Mouse (Mus musculus): ENCODE results near the gene Sbf2. TPM values are rescaled to one million over a fixed set of nuclear protein-coding genes. Genes with fewer than 3 reads are reported as not detected.
"Not testable (repeated sequence)": the region's sequence is repeated elsewhere in the genome, so short reads cannot be mapped to it uniquely, and the experiment has no call there.

Sbf2 gene
- polyA plus RNA-seq, 1 experiment from 2014 or later, result 30.8 TPM

DNA sequence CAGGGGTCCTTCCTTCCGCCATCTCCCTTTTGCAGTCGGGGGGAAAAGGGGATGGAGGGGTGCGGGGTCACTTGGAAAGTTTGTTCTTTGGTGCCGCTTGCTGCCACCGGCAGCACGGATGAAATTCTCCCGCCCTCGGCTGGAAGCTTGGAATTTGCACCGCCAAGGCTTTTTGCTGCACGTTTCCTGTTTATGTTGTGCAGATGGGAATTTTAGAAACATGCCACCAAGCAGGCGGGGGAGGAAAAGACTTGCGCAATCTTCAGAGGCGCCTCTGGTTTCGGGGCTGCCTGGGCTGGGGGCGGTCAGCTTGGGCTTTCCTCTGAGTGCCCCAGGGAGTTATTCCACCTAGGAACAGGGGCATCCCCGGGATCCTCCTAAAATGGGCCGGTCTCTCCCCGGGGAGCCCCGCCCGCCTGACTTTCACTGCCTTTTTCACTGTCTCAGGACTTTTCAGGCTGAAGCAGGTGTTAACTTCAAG, 469 bp upstream of the Sbf2 start:
- WGBS, result under 1% methylated on average over 18 of the region's 20 CpGs
- Histone ChIP-seq H3K4me1 (replicated peaks) (peaks cover 37% of the 10 kb centered on the region), H3K36me3 (no peaks in the 10 kb centered on the region), H3K9me3 (replicated peaks) (no peaks in the 10 kb centered on the region), H3K4me2 (peak overlapping the region; percentile 92), H3K9ac (peak overlapping the region; percentile 93), H3K27me3 (no peaks in the 10 kb centered on the region), H3K4me3 (peak overlapping the region; percentile 88), H3K27ac (peak overlapping the region; percentile 99)
- no peak for ATAC-seq (replicated peaks; ENCODE audit: insufficient number of reproducible peaks, insufficient read depth, low FRiP score, low read depth)

- WGBS, result 4% methylated on average over 17 of the region's 17 CpGs
- ATAC-seq (replicated peaks; ENCODE audit: insufficient number of reproducible peaks, insufficient read depth, low FRiP score, low read depth), result 0 out of 2 replicates have a peak, but pooled peaks have one; percentile 16
- Histone ChIP-seq H3K9ac (peak overlapping the region; percentile 93), H3K27me3 (no peaks in the 10 kb centered on the region), H3K27ac (peak overlapping the region; percentile 99), H3K36me3 (no peaks in the 10 kb centered on the region), H3K9me3 (replicated peaks) (no peaks in the 10 kb centered on the region), H3K4me3 (peak overlapping the region; percentile 88), H3K4me1 (replicated peaks) (peaks cover 28% of the 10 kb centered on the region), H3K4me2 (peak overlapping the region; percentile 92)
These were observed 1.2 kb downstream of the Sbf2 start for GRCm38 (mm10) chr7:110613381-110614132.

DNA sequence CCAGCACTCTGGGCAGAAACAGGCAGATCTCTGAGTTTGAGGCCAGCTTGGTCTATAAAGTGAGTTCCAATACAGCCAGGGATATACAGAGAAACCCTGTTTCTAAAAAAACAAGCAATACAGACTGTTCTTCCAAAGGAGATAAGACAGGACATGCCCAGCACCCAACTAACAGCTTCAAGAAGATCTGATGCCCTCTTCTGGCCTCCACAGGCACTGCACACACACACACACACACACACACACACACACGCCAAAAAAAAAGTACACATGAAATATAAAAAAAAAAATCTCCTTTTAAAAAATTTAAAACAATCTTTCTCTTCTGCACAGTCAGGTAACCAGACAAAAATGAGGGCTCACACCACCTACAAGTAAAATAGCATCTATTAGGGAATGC, 7.8 kb downstream of the Sbf2 start:
- Histone ChIP-seq H3K36me3 (no peaks in the 10 kb centered on the region), H3K4me2 (no peak overlapping the region), H3K9ac (no peak overlapping the region), H3K9me3 (replicated peaks) (no peaks in the 10 kb centered on the region), H3K27ac (no peak overlapping the region), H3K27me3 (no peaks in the 10 kb centered on the region), H3K4me1 (replicated peaks) (peaks cover 6% of the 10 kb centered on the region), H3K4me3 (no peak overlapping the region)
- no peak for ATAC-seq (replicated peaks; ENCODE audit: insufficient number of reproducible peaks, insufficient read depth, low FRiP score, low read depth)
- 94% methylated on average over 1 of the region's 1 CpGs for WGBS

DNA sequence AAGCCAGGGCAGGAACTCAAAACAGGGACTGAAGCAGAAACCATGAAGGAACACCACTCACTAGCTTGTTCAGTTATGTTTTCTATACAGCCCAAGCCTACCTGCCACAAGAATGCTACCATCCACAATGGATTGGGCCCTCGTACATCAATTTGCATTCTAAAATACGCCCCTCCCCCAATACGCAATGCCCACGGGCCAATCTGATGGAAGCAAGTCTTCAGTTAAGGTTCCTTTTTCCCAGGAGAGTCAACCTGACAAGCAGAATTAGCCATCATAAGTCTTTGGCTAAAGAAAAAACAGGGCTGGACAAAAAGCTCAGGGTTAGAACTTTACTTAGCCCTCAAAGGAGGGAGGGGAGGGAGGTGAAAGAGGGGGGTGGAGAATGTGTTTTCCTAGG, 9.2 kb downstream of the Sbf2 start:
- no peak for ATAC-seq (replicated peaks; ENCODE audit: insufficient number of reproducible peaks, insufficient read depth, low FRiP score, low read depth)

GRCm38 (mm10) chr7:110597141-110597540, 17.6 kb downstream of the Sbf2 start:
- H3K27ac ChIP-seq, result no peak overlapping the region
- H3K4me2 ChIP-seq, result no peak overlapping the region
- H3K9me3 ChIP-seq (replicated peaks), result no peaks in the 10 kb centered on the region
- no peak for ATAC-seq (replicated peaks; ENCODE audit: insufficient number of reproducible peaks, insufficient read depth, low FRiP score, low read depth)
- H3K36me3 ChIP-seq, result peaks cover 10% of the 10 kb centered on the region
- H3K4me3 ChIP-seq, result no peak overlapping the region
- no peaks in the 10 kb centered on the region for H3K4me1 ChIP-seq (replicated peaks)
- no peaks in the 10 kb centered on the region for H3K27me3 ChIP-seq
- no peak overlapping the region for H3K9ac ChIP-seq
- 81% methylated on average over 1 of the region's 1 CpGs for WGBS

More for the DNA sequence above, 9.2 kb downstream of the Sbf2 start:
- no peaks in the 10 kb centered on the region for H3K36me3 ChIP-seq
- H3K27me3 ChIP-seq, result no peaks in the 10 kb centered on the region
- no peak overlapping the region for H3K4me3 ChIP-seq
- H3K4me2 ChIP-seq, result no peak overlapping the region
- 84% methylated on average over 4 of the region's 4 CpGs for WGBS
- H3K9ac ChIP-seq, result no peak overlapping the region
- no peak overlapping the region for H3K27ac ChIP-seq
- no peaks in the 10 kb centered on the region for H3K9me3 ChIP-seq (replicated peaks)
- H3K4me1 ChIP-seq (replicated peaks), result no peaks in the 10 kb centered on the region

DNA sequence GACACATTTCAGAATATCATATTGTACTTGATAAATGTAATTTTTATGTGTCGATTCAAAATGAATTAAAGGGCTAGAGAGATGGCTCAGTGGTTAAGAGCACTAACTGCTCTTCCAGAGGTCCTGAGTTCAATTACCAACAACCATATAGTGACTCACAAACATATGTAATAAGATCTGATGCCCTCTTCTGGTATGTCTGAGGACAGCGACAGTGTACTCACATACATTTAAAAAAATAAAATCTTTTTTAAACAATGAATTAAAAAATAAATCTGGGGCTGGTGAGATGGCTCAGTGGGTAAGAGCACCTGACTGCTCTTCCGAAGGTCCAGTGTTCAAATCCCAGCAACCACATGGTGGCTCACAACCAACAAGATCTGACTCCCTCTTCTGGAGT, 20.7 kb downstream of the Sbf2 start:
- WGBS, result 91% methylated on average over 3 of the region's 3 CpGs
- H3K27me3 ChIP-seq; H3K4me2 ChIP-seq; H3K4me1 ChIP-seq (replicated peaks); ATAC-seq (replicated peaks; ENCODE audit: insufficient number of reproducible peaks, insufficient read depth, low FRiP score, low read depth); H3K27ac ChIP-seq; H3K4me3 ChIP-seq; H3K36me3 ChIP-seq; H3K9me3 ChIP-seq (replicated peaks); H3K9ac ChIP-seq: not testable (repeated sequence)

GRCm38 (mm10) chr7:110587721-110588120, 27.0 kb downstream of the Sbf2 start:
- Histone ChIP-seq H3K27ac (no peak overlapping the region), H3K4me2 (no peak overlapping the region), H3K4me1 (replicated peaks) (peaks cover 11% of the 10 kb centered on the region), H3K4me3 (no peak overlapping the region), H3K36me3 (no peaks in the 10 kb centered on the region), H3K9ac (no peak overlapping the region), H3K9me3 (replicated peaks) (no peaks in the 10 kb centered on the region), H3K27me3 (no peaks in the 10 kb centered on the region)
- WGBS, result 77% methylated on average over 1 of the region's 1 CpGs
- no peak for ATAC-seq (replicated peaks; ENCODE audit: insufficient number of reproducible peaks, insufficient read depth, low FRiP score, low read depth)

- Histone ChIP-seq H3K4me3 (no peak overlapping the region), H3K27ac (no peak overlapping the region)
- 45% methylated on average over 2 of the region's 2 CpGs for WGBS
These were observed 29.5 kb downstream of the Sbf2 start for GRCm38 (mm10) chr7:110585250-110585649.

DNA sequence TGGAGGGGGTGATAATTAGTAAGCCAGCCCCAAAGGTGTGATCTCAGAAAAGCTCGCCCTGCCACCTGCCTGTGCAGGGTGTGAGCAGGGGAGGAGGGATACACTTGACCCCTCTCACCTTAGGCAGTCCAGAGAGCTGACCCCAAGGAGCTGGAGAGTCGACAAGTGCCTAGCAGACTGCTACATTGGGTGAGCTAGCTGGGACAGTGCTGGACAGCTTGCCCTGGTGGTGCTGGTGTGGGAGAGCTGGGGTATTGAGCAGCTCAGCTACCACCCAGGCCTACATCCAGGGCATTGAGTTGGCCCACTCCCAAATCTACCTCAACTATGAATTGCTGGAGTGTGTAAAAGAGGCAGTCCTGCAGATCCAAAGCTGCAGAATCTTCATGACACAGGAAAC, 30.6 kb downstream of the Sbf2 start:
- ATAC-seq (replicated peaks; ENCODE audit: insufficient number of reproducible peaks, insufficient read depth, low FRiP score, low read depth), result no peak
- WGBS, result 66% methylated on average over 2 of the region's 2 CpGs
- Histone ChIP-seq H3K4me3 (no peak overlapping the region), H3K4me2 (no peak overlapping the region), H3K27me3 (no peaks in the 10 kb centered on the region), H3K27ac (no peak overlapping the region), H3K4me1 (replicated peaks) (peaks cover 13% of the 10 kb centered on the region), H3K9ac (no peak overlapping the region), H3K36me3 (no peaks in the 10 kb centered on the region), H3K9me3 (replicated peaks) (no peaks in the 10 kb centered on the region)

More at GRCm38 (mm10) chr7:110585250-110585649, 29.5 kb downstream of the Sbf2 start:
- Histone ChIP-seq H3K9ac (no peak overlapping the region), H3K4me2 (no peak overlapping the region), H3K36me3 (no peaks in the 10 kb centered on the region), H3K4me1 (replicated peaks) (peaks cover 13% of the 10 kb centered on the region), H3K9me3 (replicated peaks) (no peaks in the 10 kb centered on the region), H3K27me3 (no peaks in the 10 kb centered on the region)
- ATAC-seq (replicated peaks; ENCODE audit: insufficient number of reproducible peaks, insufficient read depth, low FRiP score, low read depth), result no peak

GRCm38 (mm10) chr7:110583705-110584104, 31.0 kb downstream of the Sbf2 start:
- ATAC-seq (replicated peaks; ENCODE audit: insufficient number of reproducible peaks, insufficient read depth, low FRiP score, low read depth), result no peak
- 93% methylated on average over 3 of the region's 3 CpGs for WGBS
- no peak overlapping the region for H3K9ac ChIP-seq
- no peaks in the 10 kb centered on the region for H3K27me3 ChIP-seq
- no peaks in the 10 kb centered on the region for H3K36me3 ChIP-seq
- no peak overlapping the region for H3K27ac ChIP-seq
- H3K9me3 ChIP-seq (replicated peaks), result no peaks in the 10 kb centered on the region
- H3K4me1 ChIP-seq (replicated peaks), result peaks cover 15% of the 10 kb centered on the region
- no peak overlapping the region for H3K4me2 ChIP-seq
- H3K4me3 ChIP-seq, result no peak overlapping the region

DNA sequence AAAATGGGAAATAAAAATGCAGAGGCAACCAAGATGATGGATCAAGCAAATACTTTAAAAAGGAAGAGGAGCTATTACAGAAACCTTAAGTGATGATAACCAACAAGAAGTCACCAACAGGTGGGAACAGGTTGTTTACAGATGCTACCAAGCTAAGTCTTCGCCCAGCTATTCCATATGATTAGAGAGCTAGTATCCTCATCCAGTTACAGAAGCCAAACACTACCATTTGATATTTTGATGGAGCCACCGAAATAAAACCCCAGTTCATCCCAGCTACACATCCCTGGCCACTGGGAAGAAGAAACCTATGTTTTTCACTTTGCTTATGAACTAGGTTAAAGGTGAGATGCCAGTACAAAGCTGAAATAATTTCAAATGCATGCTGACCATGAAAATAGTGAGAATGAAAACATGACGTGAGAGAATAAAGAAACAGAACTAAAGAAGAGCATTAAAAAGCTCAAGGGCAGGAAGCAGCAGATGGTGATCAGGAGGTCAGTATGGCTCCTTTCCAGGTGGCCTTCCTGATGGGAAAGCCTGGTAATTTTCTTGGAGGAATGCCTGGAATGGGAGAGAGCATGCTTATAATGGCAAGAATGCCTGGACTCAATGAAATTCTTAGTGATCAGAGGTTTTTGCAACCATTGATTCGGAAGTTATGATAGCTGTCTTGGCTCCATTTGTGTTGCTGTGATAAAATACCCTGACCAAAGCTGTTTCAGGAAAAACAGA, 48.7 kb downstream of the Sbf2 start:
- Histone ChIP-seq H3K9ac (no peak overlapping the region), H3K4me2 (no peak overlapping the region), H3K27ac (no peak overlapping the region), H3K4me1 (replicated peaks) (0 out of 2 replicates have a peak, but pooled peaks cover 4% of the 10 kb centered on the region), H3K27me3 (no peaks in the 10 kb centered on the region), H3K4me3 (no peak overlapping the region), H3K36me3 (peaks cover 6% of the 10 kb centered on the region; the same call in 1 of the 2 replicates), H3K9me3 (replicated peaks) (no peaks in the 10 kb centered on the region)
- ATAC-seq (replicated peaks; ENCODE audit: insufficient number of reproducible peaks, insufficient read depth, low FRiP score, low read depth), result no peak
- WGBS, result 74% methylated on average over 4 of the region's 4 CpGs

Data from heart, embryonic 15.5 days (tissue).